Comparison of ENCODE assay signal across 10 mouse cellular contexts in genomic region chr14:120507516-120507915, GRCm38 (mm10). TPM values are rescaled to one million over a fixed set of nuclear protein-coding genes. Genes with fewer than 3 reads are reported as not detected.
DNase-seq lines count a peak whose midpoint lies in the region; ATAC-seq and TF ChIP-seq lines count a peak whose summit lies in the region.
"Had no signal": no experiment of that assay in that cellular context is flagged by ENCODE, and none has a peak within 500 bp of the region (broad histone marks: within the 10 kb centered on the region; RNA-seq: fewer than 3 reads in every experiment).

No protein-coding gene starts in this region.

- H3K27ac ChIP-seq in embryonic facial prominence, embryonic 11.5 days (replicated peaks; ENCODE audit: low read depth, low read length) = no peak overlapping the region
- H3K27ac ChIP-seq in embryonic facial prominence, embryonic 10.5 days (replicated peaks) = no peak overlapping the region
- H3K27ac ChIP-seq in layer of hippocampus, adult 2 months = peak overlapping the region; percentile 55
- H3K27ac ChIP-seq in stomach, postnatal 0 days (replicated peaks) = no peak overlapping the region
- H3K27ac ChIP-seq in liver, embryonic 12.5 days = no peak overlapping the region
- no peak overlapping the region for H3K27ac ChIP-seq in liver, postnatal 0 days (ENCODE audit: low read depth)

- H3K4me3 ChIP-seq in embryonic facial prominence, embryonic 11.5 days (ENCODE audit: low read depth, low read length) = no peak overlapping the region
- no peak overlapping the region for H3K4me3 ChIP-seq in embryonic facial prominence, embryonic 10.5 days
- no peak overlapping the region for H3K4me3 ChIP-seq in layer of hippocampus, adult 2 months
- H3K4me3 ChIP-seq in stomach, postnatal 0 days (ENCODE audit: low read depth, low read length) = no peak overlapping the region
- H3K4me3 ChIP-seq in liver, embryonic 12.5 days = no peak overlapping the region
- H3K4me3 ChIP-seq in liver, postnatal 0 days (ENCODE audit: low read depth, low read length) = no peak overlapping the region
- H3K4me3 ChIP-seq: myocyte had no signal

- no peak for DNase-seq in embryonic facial prominence, embryonic 11.5 days (ENCODE audit: low spot score)
- DNase-seq in embryonic facial prominence, embryonic 10.5 days (ENCODE audit: low spot score) = no peak
- DNase-seq in right cerebral cortex, postnatal 14 days = peak; percentile 39
- DNase-seq in right cerebral cortex, adult 2 months (ENCODE audit: low spot score in 2 of 2) = no peak
- no peak for DNase-seq in layer of hippocampus, adult 2 months (ENCODE audit: low spot score in 2 of 2)
- DNase-seq in stomach, postnatal 0 days (ENCODE audit: low spot score) = peak; percentile 20
- DNase-seq in liver, postnatal 0 days = no peak
- DNase-seq: adrenal gland, adult 2 months had no signal

- ATAC-seq in embryonic facial prominence, embryonic 11.5 days (replicated peaks; ENCODE audit: insufficient number of reproducible peaks, low FRiP score, low TSS enrichment, low read depth) = peak; percentile 76; the same call in 1 of the 2 replicates
- no peak for ATAC-seq in stomach, postnatal 0 days (ENCODE audit: low FRiP score, low TSS enrichment)
- ATAC-seq in liver, embryonic 12.5 days = no peak
- no peak for ATAC-seq in liver, postnatal 0 days

- no peaks in the 10 kb centered on the region for H3K27me3 ChIP-seq in embryonic facial prominence, embryonic 11.5 days (ENCODE audit: control insufficient read depth, insufficient read depth, low read length)
- H3K27me3 ChIP-seq in embryonic facial prominence, embryonic 10.5 days (replicated peaks; ENCODE audit: low read depth, poor library complexity, severe bottlenecking) = no peaks in the 10 kb centered on the region
- H3K27me3 ChIP-seq in stomach, postnatal 0 days (ENCODE audit: control insufficient read depth, insufficient read depth, low read length) = no peaks in the 10 kb centered on the region
- no peaks in the 10 kb centered on the region for H3K27me3 ChIP-seq in liver, embryonic 12.5 days (replicated peaks)
- no peaks in the 10 kb centered on the region for H3K27me3 ChIP-seq in liver, postnatal 0 days (ENCODE audit: insufficient read depth, low read length)

- TF ChIP-seq EP300 in stomach, postnatal 0 days (optimal IDR thresholded peaks at IDR 0.05) = no peak
- TF ChIP-seq EP300 in liver, postnatal 0 days (IDR thresholded peaks at IDR 0.05; ENCODE audit: low read depth) = no peak

- TF ChIP-seq CTCF in layer of hippocampus, adult 2 months (conservative IDR thresholded peaks at IDR 0.05) = no peak
- no peak for TF ChIP-seq CTCF in stomach, postnatal 0 days (IDR thresholded peaks at IDR 0.05; ENCODE audit: low read depth)
- TF ChIP-seq CTCF in liver, postnatal 0 days (IDR thresholded peaks at IDR 0.05; ENCODE audit: low read depth) = no peak

- WGBS in embryonic facial prominence, embryonic 11.5 days = 35% methylated on average over 12 of the region's 12 CpGs
- whole genome bisulfite sequencing in embryonic facial prominence, embryonic 10.5 days = 44% methylated on average over 12 of the region's 12 CpGs
- 45% methylated on average over 12 of the region's 12 CpGs for WGBS in stomach, postnatal 0 days
- 47% methylated on average over 12 of the region's 12 CpGs for WGBS in liver, embryonic 12.5 days (ENCODE audit: insufficient replicate concordance)
- 63% methylated on average over 12 of the region's 12 CpGs for WGBS in liver, postnatal 0 days (ENCODE audit: insufficient replicate concordance)

- H3K4me2 ChIP-seq in embryonic facial prominence, embryonic 11.5 days (ENCODE audit: low read depth, low read length) = no peak overlapping the region
- no peak overlapping the region for H3K4me2 ChIP-seq in stomach, postnatal 0 days (replicated peaks; ENCODE audit: low read depth)
- no peak overlapping the region for H3K4me2 ChIP-seq in liver, embryonic 12.5 days
- no peak overlapping the region for H3K4me2 ChIP-seq in liver, postnatal 0 days (ENCODE audit: low read depth, low read length)

- H3K9me3 ChIP-seq in embryonic facial prominence, embryonic 11.5 days (replicated peaks; ENCODE audit: control insufficient read depth, low read length) = no peaks in the 10 kb centered on the region
- no peaks in the 10 kb centered on the region for H3K9me3 ChIP-seq in embryonic facial prominence, embryonic 10.5 days
- no peaks in the 10 kb centered on the region for H3K9me3 ChIP-seq in stomach, postnatal 0 days (ENCODE audit: control insufficient read depth, low read length)
- no peaks in the 10 kb centered on the region for H3K9me3 ChIP-seq in liver, embryonic 12.5 days (replicated peaks)
- no peaks in the 10 kb centered on the region for H3K9me3 ChIP-seq in liver, postnatal 0 days (ENCODE audit: low read length)

- no peak overlapping the region for H3K9ac ChIP-seq in embryonic facial prominence, embryonic 11.5 days (replicated peaks; ENCODE audit: low read length)
- H3K9ac ChIP-seq in stomach, postnatal 0 days (ENCODE audit: low read length) = no peak overlapping the region
- no peak overlapping the region for H3K9ac ChIP-seq in liver, embryonic 12.5 days
- H3K9ac ChIP-seq in liver, postnatal 0 days (replicated peaks) = no peak overlapping the region

- no peaks in the 10 kb centered on the region for H3K36me3 ChIP-seq in embryonic facial prominence, embryonic 11.5 days (replicated peaks; ENCODE audit: control insufficient read depth, insufficient read depth, low read depth, low read length)
- peaks cover 28% of the 10 kb centered on the region; the same call in 1 of the 2 replicates for H3K36me3 ChIP-seq in embryonic facial prominence, embryonic 10.5 days (replicated peaks)
- H3K36me3 ChIP-seq in stomach, postnatal 0 days (ENCODE audit: control insufficient read depth, insufficient read depth, low read length) = 0 out of 2 replicates have a peak, but pooled peaks cover 3% of the 10 kb centered on the region
- peaks cover 8% of the 10 kb centered on the region; the same call in 1 of the 2 replicates for H3K36me3 ChIP-seq in liver, embryonic 12.5 days
- no peaks in the 10 kb centered on the region for H3K36me3 ChIP-seq in liver, postnatal 0 days (replicated peaks; ENCODE audit: insufficient read depth, low read length)

- no peaks in the 10 kb centered on the region for H3K4me1 ChIP-seq in embryonic facial prominence, embryonic 11.5 days (ENCODE audit: control insufficient read depth, insufficient read depth, low read length)
- no peaks in the 10 kb centered on the region for H3K4me1 ChIP-seq in embryonic facial prominence, embryonic 10.5 days
- H3K4me1 ChIP-seq in stomach, postnatal 0 days (replicated peaks; ENCODE audit: control insufficient read depth, insufficient read depth) = no peaks in the 10 kb centered on the region
- peaks cover 15% of the 10 kb centered on the region for H3K4me1 ChIP-seq in liver, embryonic 12.5 days
- no peaks in the 10 kb centered on the region for H3K4me1 ChIP-seq in liver, postnatal 0 days (ENCODE audit: insufficient read depth)

RNA-seq across cellular contexts. Expression of gene Rap2a, which starts 29.3 kb away (rescaled TPM):
- 13.7 and 15.4 TPM in 2 replicates for polyA plus RNA-seq in embryonic facial prominence, embryonic 11.5 days (2014; fragmentation: Nextera tagmentation; extraction: Ambion mirVana)
- polyA plus RNA-seq in embryonic facial prominence, embryonic 10.5 days (2016; fragmentation: Nextera tagmentation; extraction: Ambion mirVana) = 11.0 TPM in 2 replicates
- 10 to 100 TPM; 74.0 to 78.6 TPM for total RNA-seq in layer of hippocampus, adult 2 months (2021)
- 10.3 and 11.7 TPM in 2 replicates for polyA plus RNA-seq in stomach, postnatal 0 days (2015; fragmentation: Nextera tagmentation; extraction: Ambion mirVana)
- 5.6 and 5.9 TPM in 2 replicates for polyA plus RNA-seq in liver, embryonic 12.5 days (2016; fragmentation: Nextera tagmentation; extraction: Ambion mirVana)
- 3.2 and 3.4 TPM in 2 replicates for polyA plus RNA-seq in liver, postnatal 0 days (2015; fragmentation: Nextera tagmentation; extraction: Ambion mirVana)

Comparison
In these comparisons a context has a peak if more than half of its experiments do, and no peak if none do; other contexts are left out.
1. DNase-seq: peak in right cerebral cortex, postnatal 14 days (single experiment) and stomach, postnatal 0 days (single experiment); none in embryonic facial prominence, embryonic 11.5 days (single experiment), embryonic facial prominence, embryonic 10.5 days (single experiment), right cerebral cortex, adult 2 months (0 of 2), layer of hippocampus, adult 2 months (0 of 2) and liver, postnatal 0 days (single experiment).